Mouse (Mus musculus) kidney, adult 8-10 months (tissue): Measurements from ENCODE around the gene Atxn7l3.

Source experiments
- DNase-seq, 2 experiments: peaks; one replicate each; pipeline ENCODE4 v3.0.0; 2022

The Atxn7l3 gene

GRCm38 (mm10) chr11:102296491-102297472 is at the start of gene Atxn7l3:
Gene Atxn7l3, minus strand, starts transcription at chr11:102296631.
- DNase-seq = peak; percentile 98 to 99

GRCm38 (mm10) chr11:102344458-102344857 is 48.0 kb upstream of the Atxn7l3 start:
- no peak for DNase-seq

GRCm38 (mm10) chr11:102342742-102343141 is 46.3 kb upstream of the Atxn7l3 start:
- DNase-seq = no peak

- DNase-seq = no peak
Measured at GRCm38 (mm10) chr11:102341101-102341500, 44.7 kb upstream of the Atxn7l3 start.

GRCm38 (mm10) chr11:102339624-102340023 is 43.2 kb upstream of the Atxn7l3 start:
- no peak for DNase-seq

GRCm38 (mm10) chr11:102339195-102339594 is 42.8 kb upstream of the Atxn7l3 start:
- DNase-seq = peak in 1 of 2 experiments; percentile 52

GRCm38 (mm10) chr11:102338561-102338960 is 42.1 kb upstream of the Atxn7l3 start:
- DNase-seq = peak; percentile 86

- no peak for DNase-seq
Measured at GRCm38 (mm10) chr11:102337921-102338320, 41.5 kb upstream of the Atxn7l3 start.

GRCm38 (mm10) chr11:102336191-102336590 is 39.8 kb upstream of the Atxn7l3 start:
- no peak for DNase-seq

GRCm38 (mm10) chr11:102334973-102335700 is 38.7 kb upstream of the Atxn7l3 start:
- DNase-seq = no peak

GRCm38 (mm10) chr11:102334010-102334409 is 37.6 kb upstream of the Atxn7l3 start:
- DNase-seq = no peak

- DNase-seq = no peak
Measured at GRCm38 (mm10) chr11:102333061-102333460, 36.6 kb upstream of the Atxn7l3 start.

- DNase-seq = no peak
Measured at GRCm38 (mm10) chr11:102331806-102332205, 35.4 kb upstream of the Atxn7l3 start.

GRCm38 (mm10) chr11:102330039-102330438 is 33.6 kb upstream of the Atxn7l3 start:
- no peak for DNase-seq

- DNase-seq = no peak
Measured at GRCm38 (mm10) chr11:102329518-102329917, 33.1 kb upstream of the Atxn7l3 start.

GRCm38 (mm10) chr11:102327839-102328238 is 31.4 kb upstream of the Atxn7l3 start:
- DNase-seq = no peak

- no peak for DNase-seq
Measured at GRCm38 (mm10) chr11:102327250-102327649, 30.8 kb upstream of the Atxn7l3 start.

GRCm38 (mm10) chr11:102323516-102323915 is 27.1 kb upstream of the Atxn7l3 start:
- DNase-seq = no peak

- no peak for DNase-seq
Measured at GRCm38 (mm10) chr11:102321931-102322330, 25.5 kb upstream of the Atxn7l3 start.

GRCm38 (mm10) chr11:102320686-102321005 is 24.2 kb upstream of the Atxn7l3 start:
- DNase-seq = peak in 1 of 2 experiments; percentile 58

GRCm38 (mm10) chr11:102319941-102320685 is 23.7 kb upstream of the Atxn7l3 start:
- peak; percentile 89 to 90 for DNase-seq

- peak; percentile 76 to 80 for DNase-seq
Measured at GRCm38 (mm10) chr11:102319410-102319792, 23.0 kb upstream of the Atxn7l3 start, which contains the start of gene Ubtf. Gene Ubtf, minus strand, starts transcription at chr11:102319742.
